Mouse (Mus musculus): ENCODE measurements around the gene Tent4b.
"Not testable (repeated sequence)": the region's sequence is repeated elsewhere in the genome, so short reads cannot be mapped to it uniquely, and the experiment has no call there.

The Tent4b gene

GRCm38 (mm10) chr8:88198945-88199571 lies at the start of gene Tent4b:
TSS of gene Tent4b (plus strand) at chr8:88199213.
- peak; percentile 97 for DNase-seq (ENCODE audit: low read depth)

- DNase-seq (ENCODE audit: low read depth) = no peak
Measured at GRCm38 (mm10) chr8:88150910-88151371, 48.1 kb upstream of the Tent4b start.

GRCm38 (mm10) chr8:88160237-88160995 lies 38.6 kb upstream of the Tent4b start:
- no peak for DNase-seq (ENCODE audit: low read depth)

- DNase-seq (ENCODE audit: low read depth) = peak; percentile 75
Measured at GRCm38 (mm10) chr8:88161439-88161838, 37.6 kb upstream of the Tent4b start.

- DNase-seq (ENCODE audit: low read depth) = no peak
Measured at GRCm38 (mm10) chr8:88175264-88175663, 23.7 kb upstream of the Tent4b start.

- no peak for DNase-seq (ENCODE audit: low read depth)
Measured at GRCm38 (mm10) chr8:88177291-88177690, 21.7 kb upstream of the Tent4b start.

GRCm38 (mm10) chr8:88183121-88183520 lies 15.9 kb upstream of the Tent4b start:
- no peak for DNase-seq (ENCODE audit: low read depth)

GRCm38 (mm10) chr8:88184914-88185313 lies 14.1 kb upstream of the Tent4b start:
- DNase-seq (ENCODE audit: low read depth) = no peak

GRCm38 (mm10) chr8:88185716-88186115 lies 13.3 kb upstream of the Tent4b start:
- no peak for DNase-seq (ENCODE audit: low read depth)

- no peak for DNase-seq (ENCODE audit: low read depth)
Measured at GRCm38 (mm10) chr8:88197328-88197727, 1.7 kb upstream of the Tent4b start.

GRCm38 (mm10) chr8:88198551-88198944 lies 465 bp upstream of the Tent4b start:
- no peak for DNase-seq (ENCODE audit: low read depth)

- DNase-seq (ENCODE audit: low read depth) = peak; percentile 53
Measured at GRCm38 (mm10) chr8:88199700-88200601, 938 bp downstream of the Tent4b start.

- DNase-seq (ENCODE audit: low read depth) = peak; percentile 40
Measured at GRCm38 (mm10) chr8:88200724-88201495, 1.9 kb downstream of the Tent4b start.

GRCm38 (mm10) chr8:88201641-88202040 lies 2.6 kb downstream of the Tent4b start:
- no peak for DNase-seq (ENCODE audit: low read depth)

- DNase-seq (ENCODE audit: low read depth) = no peak
Measured at GRCm38 (mm10) chr8:88206016-88206415, 7.0 kb downstream of the Tent4b start.

- DNase-seq (ENCODE audit: low read depth) = no peak
Measured at GRCm38 (mm10) chr8:88207121-88207821, 8.3 kb downstream of the Tent4b start.

GRCm38 (mm10) chr8:88209930-88210827 lies 11.2 kb downstream of the Tent4b start:
- not testable (repeated sequence) for DNase-seq (ENCODE audit: low read depth)

GRCm38 (mm10) chr8:88221353-88221752 lies 22.3 kb downstream of the Tent4b start:
- DNase-seq (ENCODE audit: low read depth) = no peak

- DNase-seq (ENCODE audit: low read depth) = no peak
Measured at GRCm38 (mm10) chr8:88225358-88225757, 26.3 kb downstream of the Tent4b start.

- DNase-seq (ENCODE audit: low read depth) = no peak
Measured at GRCm38 (mm10) chr8:88227851-88228250, 28.8 kb downstream of the Tent4b start.
